Mouse (Mus musculus) CD8-positive naive resting alpha-beta T cell, adult 2 months (primary cell): ENCODE measurements around the gene Rab19.
"Not testable (repeated sequence)": the region's sequence is repeated elsewhere in the genome, so short reads cannot be mapped to it uniquely, and the experiment has no call there.

ENCODE experiments used
- DNase-seq, 2 experiments: peaks; one replicate each; pipeline ENCODE4 v3.0.0; 2022; ENCODE audit warnings: low read depth in 2 of 2, low spot score in 2 of 2

Gene Rab19

GRCm38 (mm10) chr6:39429007-39429788 lies 48.2 kb downstream of the Rab19 start:
- DNase-seq = no peak

- no peak for DNase-seq
Measured at GRCm38 (mm10) chr6:39430722-39431121, 49.7 kb downstream of the Rab19 start.

GRCm38 (mm10) chr6:39433174-39433573 lies 52.2 kb downstream of the Rab19 start:
- no peak for DNase-seq

GRCm38 (mm10) chr6:39433701-39434100 lies 52.7 kb downstream of the Rab19 start:
- no peak for DNase-seq

- DNase-seq = no peak
Measured at GRCm38 (mm10) chr6:39434111-39434885, 53.3 kb downstream of the Rab19 start.

- DNase-seq = no peak
Measured at GRCm38 (mm10) chr6:39434886-39435492, 54.0 kb downstream of the Rab19 start.

GRCm38 (mm10) chr6:39435875-39436274 lies 54.9 kb downstream of the Rab19 start:
- DNase-seq = no peak

GRCm38 (mm10) chr6:39437519-39437918 lies 56.5 kb downstream of the Rab19 start:
- not testable (repeated sequence) for DNase-seq
